Mouse (Mus musculus) midbrain, embryonic 11.5 days (tissue): ENCODE results near the gene Dok1. TPM values are rescaled to one million over a fixed set of nuclear protein-coding genes. Genes with fewer than 3 reads are reported as not detected.

ENCODE experiments used
- ATAC-seq: fragments of 200-750 bp; cut with Nextera tagmentation; 2 replicates; pipeline ENCODE4 v1.8.0; 2017; ENCODE audit warnings: moderate TSS enrichment, moderate library complexity; ENCODE audit not compliant: low FRiP score
- DNase-seq: peaks from one replicate; pipeline ENCODE4 v3.0.0; 2015; ENCODE audit warnings: low spot score; ENCODE audit errors: missing footprints
- H3K27ac ChIP-seq: fragments of 300-500 bp; sonication (generic); 2 replicates; pipeline ENCODE4 v1.5.1; 2014; ENCODE audit warnings: low read depth, low read length
- H3K27me3 ChIP-seq: fragments of 300-500 bp; sonication (generic); 2 replicates; pipeline ENCODE4 v1.6.1; 2014; ENCODE audit warnings: mild to moderate bottlenecking, low read length, moderate library complexity, mixed read lengths; ENCODE audit not compliant: control insufficient read depth, insufficient read depth
- H3K36me3 ChIP-seq: fragments of 300-500 bp; sonication (generic); 2 replicates; pipeline ENCODE4 v1.6.1; 2014; ENCODE audit warnings: mild to moderate bottlenecking, low read length, moderate library complexity, mixed read lengths; ENCODE audit not compliant: control insufficient read depth, insufficient read depth
- H3K4me1 ChIP-seq: fragments of 300-500 bp; sonication (generic); 2 replicates; pipeline ENCODE4 v1.6.1; 2014; ENCODE audit warnings: low read length; ENCODE audit not compliant: control insufficient read depth, insufficient read depth
- H3K4me2 ChIP-seq: fragments of 300-500 bp; sonication (generic); 2 replicates; pipeline ENCODE4 v1.6.1; 2014; ENCODE audit warnings: mild to moderate bottlenecking, moderate library complexity
- H3K4me3 ChIP-seq: fragments of 300-500 bp; sonication (generic); 2 replicates; pipeline ENCODE4 v1.5.1; 2014; ENCODE audit warnings: low read depth, low read length
- H3K9ac ChIP-seq: fragments of 300-500 bp; sonication (generic); 2 replicates; pipeline ENCODE4 v1.6.1; 2014; ENCODE audit warnings: low read length
- H3K9me3 ChIP-seq: fragments of 300-500 bp; sonication (generic); 2 replicates; pipeline ENCODE4 v1.6.1; 2016; ENCODE audit warnings: low read length; ENCODE audit not compliant: control insufficient read depth
- WGBS: fragments of 180-500 bp; shearing (Covaris S2); extraction: QIAGEN DNeasy Blood & Tissue Kit; methylation state at CpG from one replicate; pipeline ENCODE4 v1.1.7; 2014; 5-methylcytosine and 5-hydroxymethylcytosine counted together
- polyA plus RNA-seq: library from polyadenylated mRNA; unstranded; fragments of >200 nt; fragmentation: Nextera tagmentation; extraction: Ambion mirVana; gene quantifications from 2 replicates; pipeline ENCODE4 v1.2.1, GENCODE M21; 2014

The Dok1 gene
- polyA plus RNA-seq, 1 experiment from 2014 or later = 5.2 TPM

- Histone ChIP-seq H3K9me3 (no peaks in the 10 kb centered on the region), H3K27ac (no peak overlapping the region), H3K4me2 (no peak overlapping the region), H3K27me3 (no peaks in the 10 kb centered on the region), H3K4me1 (no peaks in the 10 kb centered on the region), H3K36me3 (no peaks in the 10 kb centered on the region), H3K4me3 (no peak overlapping the region), H3K9ac (no peak overlapping the region)
- DNase-seq = no peak
- 74% methylated on average over 4 of the region's 4 CpGs for WGBS
- ATAC-seq = no peak
Observed at GRCm38 (mm10) chr6:83024421-83024820, 8.8 kb downstream of the Dok1 start.

- Histone ChIP-seq H3K27ac (no peak overlapping the region), H3K36me3 (no peaks in the 10 kb centered on the region), H3K4me2 (no peak overlapping the region), H3K27me3 (no peaks in the 10 kb centered on the region), H3K9me3 (no peaks in the 10 kb centered on the region), H3K4me1 (no peaks in the 10 kb centered on the region), H3K9ac (no peak overlapping the region), H3K4me3 (no peak overlapping the region)
- WGBS = 97% methylated on average over 2 of the region's 2 CpGs
- DNase-seq (no peak), ATAC-seq (no peak)
Observed at GRCm38 (mm10) chr6:83023786-83024185, 9.5 kb downstream of the Dok1 start.

- H3K27ac ChIP-seq = no peak overlapping the region
- WGBS = 84% methylated on average over 9 of the region's 9 CpGs
- no peak overlapping the region for H3K9ac ChIP-seq
- DNase-seq (no peak), ATAC-seq (no peak)
- no peaks in the 10 kb centered on the region for H3K4me1 ChIP-seq
- no peak overlapping the region for H3K4me2 ChIP-seq
- H3K4me3 ChIP-seq = no peak overlapping the region
- no peaks in the 10 kb centered on the region for H3K27me3 ChIP-seq
- H3K36me3 ChIP-seq = no peaks in the 10 kb centered on the region
- no peaks in the 10 kb centered on the region for H3K9me3 ChIP-seq
Observed at GRCm38 (mm10) chr6:83023008-83023407, 10.3 kb downstream of the Dok1 start.

GRCm38 (mm10) chr6:83020836-83021593 is 12.3 kb downstream of the Dok1 start:
- Histone ChIP-seq H3K9me3 (no peaks in the 10 kb centered on the region), H3K4me2 (no peak overlapping the region), H3K4me3 (no peak overlapping the region), H3K27ac (no peak overlapping the region), H3K9ac (no peak overlapping the region), H3K27me3 (no peaks in the 10 kb centered on the region), H3K4me1 (no peaks in the 10 kb centered on the region), H3K36me3 (no peaks in the 10 kb centered on the region)
- no peak for DNase-seq
- 83% methylated on average over 4 of the region's 4 CpGs for WGBS
- ATAC-seq = no peak

- 93% methylated on average over 6 of the region's 6 CpGs for WGBS
- Histone ChIP-seq H3K36me3 (no peaks in the 10 kb centered on the region), H3K27me3 (no peaks in the 10 kb centered on the region), H3K9me3 (no peaks in the 10 kb centered on the region), H3K4me2 (no peak overlapping the region), H3K4me3 (no peak overlapping the region), H3K9ac (no peak overlapping the region), H3K27ac (no peak overlapping the region), H3K4me1 (no peaks in the 10 kb centered on the region)
- no peak for DNase-seq
- ATAC-seq = no peak
Observed at GRCm38 (mm10) chr6:83020121-83020520, 13.2 kb downstream of the Dok1 start.

GRCm38 (mm10) chr6:83019044-83019443 is 14.2 kb downstream of the Dok1 start:
- no peaks in the 10 kb centered on the region for H3K36me3 ChIP-seq
- peak; percentile 62 for DNase-seq
- ATAC-seq = no peak
- H3K27me3 ChIP-seq = no peaks in the 10 kb centered on the region
- H3K4me2 ChIP-seq = no peak overlapping the region
- no peaks in the 10 kb centered on the region for H3K4me1 ChIP-seq
- no peaks in the 10 kb centered on the region for H3K9me3 ChIP-seq
- WGBS = 71% methylated on average over 3 of the region's 3 CpGs
- H3K4me3 ChIP-seq = no peak overlapping the region
- H3K9ac ChIP-seq = no peak overlapping the region
- H3K27ac ChIP-seq = no peak overlapping the region

GRCm38 (mm10) chr6:83017190-83017589 is 16.1 kb downstream of the Dok1 start:
- no peak for ATAC-seq
- Histone ChIP-seq H3K27me3 (no peaks in the 10 kb centered on the region), H3K36me3 (no peaks in the 10 kb centered on the region), H3K4me1 (no peaks in the 10 kb centered on the region), H3K9me3 (no peaks in the 10 kb centered on the region), H3K9ac (no peak overlapping the region), H3K4me2 (no peak overlapping the region), H3K4me3 (no peak overlapping the region), H3K27ac (no peak overlapping the region)
- 74% methylated on average over 3 of the region's 3 CpGs for WGBS
- no peak for DNase-seq

GRCm38 (mm10) chr6:83015749-83016148 is 17.5 kb downstream of the Dok1 start:
- no peak for ATAC-seq
- Histone ChIP-seq H3K9ac (no peak overlapping the region), H3K9me3 (no peaks in the 10 kb centered on the region), H3K4me1 (no peaks in the 10 kb centered on the region), H3K36me3 (no peaks in the 10 kb centered on the region), H3K4me3 (no peak overlapping the region), H3K27me3 (no peaks in the 10 kb centered on the region), H3K27ac (no peak overlapping the region), H3K4me2 (no peak overlapping the region)
- no peak for DNase-seq
- 94% methylated on average over 2 of the region's 2 CpGs for WGBS

- no peak overlapping the region for H3K4me2 ChIP-seq
- H3K27ac ChIP-seq = no peak overlapping the region
- no peak overlapping the region for H3K4me3 ChIP-seq
- H3K9me3 ChIP-seq = no peaks in the 10 kb centered on the region
- H3K27me3 ChIP-seq = no peaks in the 10 kb centered on the region
- H3K36me3 ChIP-seq = no peaks in the 10 kb centered on the region
- H3K4me1 ChIP-seq = no peaks in the 10 kb centered on the region
- no peak overlapping the region for H3K9ac ChIP-seq
- 75% methylated on average over 12 of the region's 12 CpGs for WGBS
- ATAC-seq = no peak
- DNase-seq = no peak
Observed at GRCm38 (mm10) chr6:83014482-83015466, 18.5 kb downstream of the Dok1 start.
